Mouse (Mus musculus): ENCODE data around the gene Defb25.

Gene Defb25

GRCm38 (mm10) chr2:152628066-152628465 is 5.2 kb upstream of the Defb25 start:
- in situ Hi-C loops (cut with MboI, MseI), result no loop called here

DNA sequence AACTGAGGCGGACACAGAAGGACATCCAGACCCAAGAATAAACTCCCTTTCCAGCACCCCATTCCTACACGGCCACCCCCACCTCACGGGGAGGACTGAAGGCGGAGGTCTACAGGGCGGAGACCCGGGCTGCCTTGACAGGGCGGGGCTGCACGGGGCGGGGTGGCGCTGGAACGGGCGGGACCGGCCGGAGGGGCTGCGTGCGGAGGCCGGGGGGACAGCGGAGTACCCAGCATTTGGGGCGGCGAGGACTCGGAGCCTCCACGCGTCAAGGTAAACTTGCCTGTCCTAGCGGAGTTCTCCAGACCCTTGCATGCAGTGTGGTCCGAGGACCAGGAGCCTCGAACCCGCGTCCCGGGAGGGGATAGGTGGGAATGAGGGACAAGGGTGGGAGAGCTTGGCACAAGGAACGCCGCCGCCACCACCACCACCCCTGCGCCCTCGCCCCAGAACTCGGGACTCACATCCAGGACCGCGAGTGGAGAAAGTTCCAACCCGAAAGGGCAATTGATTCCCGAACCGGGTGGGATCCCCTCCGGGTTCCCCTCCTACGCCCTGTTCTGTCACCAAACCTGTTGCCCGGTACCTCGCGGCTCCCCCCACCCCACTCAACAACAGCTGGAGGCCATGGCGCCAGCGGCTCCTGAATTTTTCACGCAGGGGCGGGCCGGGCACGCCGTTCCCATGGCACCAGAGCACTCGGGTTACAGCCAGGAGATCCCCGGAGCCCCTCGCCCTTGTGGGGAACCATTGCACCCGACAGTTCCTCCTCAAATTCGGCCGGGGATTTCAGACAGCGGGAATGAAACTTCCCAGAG is 4.1 kb upstream of the Defb25 start, which contains the start of gene Rem1:
TSS of gene Rem1 (plus strand) at position 178 of the 818 bp plus-strand sequence.
- in situ Hi-C loops (cut with MboI, MseI), result no loop called here

GRCm38 (mm10) chr2:152625256-152625655 is 2.4 kb upstream of the Defb25 start:
- in situ Hi-C loops (cut with MboI, MseI), result no loop called here

GRCm38 (mm10) chr2:152624566-152624965 is 1.7 kb upstream of the Defb25 start:
- in situ Hi-C loops (cut with MboI, MseI), result no loop called here

DNA sequence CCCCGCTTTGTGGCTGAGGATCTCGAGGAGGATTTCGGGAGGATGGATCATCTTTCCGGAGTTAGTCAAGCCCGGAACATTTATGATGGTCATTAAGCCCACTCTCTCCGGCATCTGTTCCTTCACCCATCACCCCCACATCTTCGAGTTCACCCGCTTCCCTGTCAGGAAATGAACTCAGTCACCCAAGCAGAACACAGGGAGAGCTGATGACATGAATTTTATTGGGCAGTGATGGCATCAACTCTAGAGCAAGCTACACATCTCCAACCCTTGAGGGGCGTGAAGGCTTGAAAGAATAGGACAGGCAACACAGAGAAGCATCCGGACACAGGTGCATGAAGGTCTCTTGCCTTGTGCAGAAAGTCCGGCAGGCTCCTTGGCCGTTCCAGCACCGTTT is 702 bp downstream of the Defb25 start:
- in situ Hi-C loops (cut with MboI, MseI), result no loop called here

DNA sequence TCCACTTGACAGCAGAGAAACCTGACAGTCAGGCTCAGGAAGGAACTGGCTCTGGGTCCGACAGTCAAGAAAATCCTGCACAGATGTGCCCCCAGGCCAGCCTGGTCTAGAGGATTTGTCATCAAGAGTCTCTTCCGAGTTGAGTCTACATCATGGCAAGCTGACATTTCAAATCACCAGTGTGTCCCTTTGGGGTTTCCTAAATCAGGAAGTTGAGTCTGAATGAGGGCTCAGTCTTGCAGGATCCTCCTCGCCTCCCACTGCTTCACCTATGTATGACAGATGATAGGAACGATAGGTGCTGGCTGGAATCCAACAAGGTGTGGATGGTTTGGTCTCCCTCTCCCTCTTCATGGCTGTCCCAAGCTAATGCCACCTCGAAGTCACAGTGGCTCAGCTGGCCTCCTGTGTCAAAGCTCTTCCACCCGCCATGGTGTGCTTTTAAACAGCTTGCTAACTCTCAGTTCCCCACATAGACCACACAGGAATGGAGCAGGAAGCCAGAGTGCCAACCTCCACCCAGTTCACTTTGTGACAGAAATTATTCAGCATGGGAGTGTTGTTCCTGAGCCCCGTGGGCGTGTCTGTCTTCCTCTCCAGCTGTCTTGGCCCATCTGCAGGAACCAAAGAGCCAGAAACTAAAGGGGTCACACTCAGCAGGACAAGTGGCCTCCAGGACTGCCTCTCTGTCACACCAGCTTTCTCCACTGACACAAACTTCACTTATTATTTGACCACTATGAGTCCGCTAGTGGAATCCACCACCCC is 2.3 kb downstream of the Defb25 start:
- in situ Hi-C loops (cut with MboI, MseI), result no loop called here

- in situ Hi-C loops (cut with MboI, MseI), result loop anchor here (10.0 kb wide), 1 partner anchor 47 kb away; the partner anchor contains the start of gene H13
These were observed 5.5 kb downstream of the Defb25 start for GRCm38 (mm10) chr2:152617374-152617773.

GRCm38 (mm10) chr2:152616470-152616869 is 6.4 kb downstream of the Defb25 start:
- in situ Hi-C loops (cut with MboI, MseI), result loop anchor here (10.0 kb wide), 1 partner anchor 48 kb away; the partner anchor contains the start of gene H13

DNA sequence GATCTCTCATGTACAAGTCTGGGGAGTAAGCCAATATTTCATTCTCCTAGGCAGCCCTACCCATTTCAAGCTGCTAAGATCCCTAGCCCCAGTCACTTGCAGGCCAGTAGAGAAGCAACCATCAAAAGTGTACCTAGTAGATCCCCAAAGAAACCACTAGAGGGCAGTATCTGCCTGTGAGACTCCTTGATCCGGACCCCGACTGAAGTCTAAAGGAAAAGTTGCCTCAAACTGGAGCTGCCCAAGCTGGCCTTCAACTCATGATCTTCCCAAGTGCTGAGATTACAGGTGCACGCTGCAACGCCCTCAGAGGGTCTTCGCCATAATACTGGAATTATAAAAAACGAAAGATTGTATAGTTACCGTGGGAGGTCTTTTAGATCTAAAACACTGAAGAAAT is 7.3 kb downstream of the Defb25 start:
- in situ Hi-C loops (cut with MboI, MseI), result loop anchor here (10.0 kb wide), 1 partner anchor 49 kb away; the partner anchor contains the start of gene H13

- in situ Hi-C loops (cut with MboI, MseI), result loop anchor here (10.0 kb wide), 1 partner anchor 53 kb away; the partner anchor contains the start of gene H13
These were observed 10.7 kb downstream of the Defb25 start for GRCm38 (mm10) chr2:152612193-152612592.

DNA sequence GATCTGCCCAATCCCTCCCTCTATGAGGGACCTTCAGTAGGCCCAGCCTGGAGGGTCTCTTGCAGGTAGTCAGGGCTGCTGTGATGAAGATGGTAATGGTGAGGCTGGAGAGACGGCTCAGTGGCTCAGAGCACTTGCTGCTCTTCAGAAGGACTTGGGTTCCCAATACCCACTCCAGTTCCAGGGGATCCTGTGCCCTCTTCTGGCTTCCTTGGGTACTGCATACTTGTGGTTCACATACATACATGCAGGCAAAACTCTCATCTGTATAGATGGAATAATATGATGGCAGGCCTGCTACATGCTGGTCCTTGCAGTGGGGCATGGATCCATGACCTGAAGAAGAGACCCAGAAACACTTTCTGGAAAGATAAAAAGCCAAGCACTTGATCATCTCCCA is 14.1 kb downstream of the Defb25 start:
- in situ Hi-C loops (cut with MboI, MseI), result no loop called here

GRCm38 (mm10) chr2:152607746-152608145 is 15.1 kb downstream of the Defb25 start:
- in situ Hi-C loops (cut with MboI, MseI), result no loop called here

DNA sequence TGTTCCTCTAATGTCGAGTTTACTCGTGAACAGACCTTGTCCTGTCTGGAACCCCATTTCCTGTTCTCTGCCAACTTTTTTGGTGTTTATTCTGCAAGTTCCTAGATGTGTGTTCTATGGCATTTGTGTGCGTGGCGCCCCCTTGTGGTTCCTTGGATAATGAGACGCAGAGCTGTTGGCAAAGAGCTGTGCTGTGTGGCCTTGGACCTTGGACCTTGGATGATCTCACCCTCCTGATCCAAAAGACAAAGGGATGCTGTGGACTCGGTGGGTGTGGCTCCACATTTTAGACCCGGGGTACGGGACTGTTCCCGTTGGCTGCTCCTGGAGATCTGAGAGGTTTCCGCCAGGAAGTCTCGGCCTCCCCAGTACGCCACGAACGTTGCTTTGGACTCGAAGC is 18.8 kb downstream of the Defb25 start, which contains the start of gene Defb36:
TSS of gene Defb36 (plus strand) at position 271 of the 400 bp plus-strand sequence.
- in situ Hi-C loops (cut with MboI, MseI), result no loop called here

GRCm38 (mm10) chr2:152601275-152601960 is 21.4 kb downstream of the Defb25 start:
- in situ Hi-C loops (cut with MboI, MseI), result no loop called here

DNA sequence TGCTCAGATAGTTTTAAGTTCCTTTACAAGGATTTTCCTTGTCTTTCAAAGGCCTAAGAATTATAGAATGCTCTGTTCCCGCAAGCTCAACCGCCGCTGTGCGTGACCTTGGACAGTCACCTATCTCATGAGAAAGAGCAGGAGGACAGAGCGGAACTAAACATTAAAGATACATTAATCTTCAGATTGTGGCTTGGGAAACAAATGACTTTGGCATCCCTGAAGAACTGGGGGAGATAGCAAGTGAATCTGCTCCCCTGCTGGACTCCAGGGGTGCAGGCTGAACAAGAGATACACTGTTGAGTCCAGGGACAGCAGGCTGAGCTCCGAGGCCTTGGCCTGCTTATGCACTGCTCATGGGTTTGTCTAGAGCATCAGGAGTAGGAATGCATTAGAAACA is 22.8 kb downstream of the Defb25 start:
- in situ Hi-C loops (cut with MboI, MseI), result no loop called here

DNA sequence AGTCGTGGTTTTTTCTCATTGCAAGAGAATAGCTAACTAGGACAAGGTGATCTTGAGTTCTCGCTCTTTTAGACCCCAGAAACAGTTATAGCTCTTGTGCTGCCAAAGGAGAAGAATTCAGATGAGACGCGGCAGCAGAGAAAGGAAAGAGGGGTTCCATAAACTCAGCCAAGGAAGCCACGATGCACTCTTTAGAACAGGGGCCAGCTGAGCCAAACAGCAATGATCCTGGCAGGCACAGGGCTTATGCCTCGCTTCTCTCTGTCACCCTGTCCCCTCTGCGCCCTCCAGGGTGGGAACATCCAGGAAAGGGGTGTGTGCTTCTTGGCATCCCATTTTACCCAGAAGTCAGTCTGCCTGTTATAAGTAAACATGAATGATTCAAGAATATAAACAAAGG is 23.6 kb downstream of the Defb25 start, which contains the start of gene Defb45:
TSS of gene Defb45 (minus strand) at position 101 of the 400 bp plus-strand sequence.
- in situ Hi-C loops (cut with MboI, MseI), result no loop called here

- in situ Hi-C loops (cut with MboI, MseI), result no loop called here
These were observed 33.8 kb downstream of the Defb25 start for GRCm38 (mm10) chr2:152589021-152589420.

DNA sequence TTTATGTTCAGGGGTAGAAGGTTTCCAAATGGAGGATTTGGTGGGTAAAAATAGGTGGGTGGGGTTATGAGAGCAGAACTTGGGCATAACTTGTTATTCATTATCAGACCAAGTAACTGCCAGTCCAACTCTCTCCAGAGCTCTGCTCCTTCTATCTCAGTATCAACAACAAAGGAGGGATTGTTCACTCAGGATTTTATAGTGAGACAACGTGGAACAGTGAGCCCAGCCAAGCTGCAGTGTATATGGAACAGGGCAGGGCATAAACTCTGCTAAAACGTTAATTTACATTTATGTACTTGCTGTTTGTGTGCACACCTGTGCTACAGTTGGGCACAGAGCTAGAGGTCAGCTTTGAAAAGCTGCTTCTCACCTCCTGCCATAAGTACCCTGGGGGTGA is 34.4 kb downstream of the Defb25 start:
- in situ Hi-C loops (cut with MboI, MseI), result no loop called here

DNA sequence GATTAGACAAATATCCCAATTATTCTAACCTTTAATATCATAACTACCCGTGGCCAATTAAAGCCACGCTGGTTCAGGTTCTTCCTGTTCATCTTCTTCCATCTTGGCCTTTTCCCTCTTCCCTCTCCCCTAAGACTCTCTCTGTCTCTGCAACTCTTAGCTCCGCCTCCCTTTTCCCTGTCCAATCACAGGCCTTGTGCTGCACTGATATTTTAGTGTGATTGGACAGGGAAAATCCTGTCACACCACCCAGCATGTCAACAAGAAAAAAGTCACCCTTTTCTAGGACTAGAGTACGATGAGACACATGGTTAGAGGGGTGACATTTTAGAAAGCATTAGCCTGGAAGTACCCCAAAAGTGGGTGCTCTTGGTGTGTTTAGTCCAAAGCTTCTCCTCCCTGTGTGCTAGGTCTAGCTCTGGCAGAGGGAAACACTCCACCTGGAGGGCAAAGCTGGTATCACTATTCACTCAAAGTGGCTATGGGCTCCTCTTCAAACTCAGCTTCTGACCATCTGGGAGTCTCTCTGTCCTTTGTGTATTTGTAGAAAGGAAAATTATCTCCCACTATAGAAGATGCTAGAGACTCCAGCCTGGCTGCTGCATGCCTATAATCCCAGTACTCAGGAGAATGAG is 35.8 kb downstream of the Defb25 start:
- in situ Hi-C loops (cut with MboI, MseI), result no loop called here

- in situ Hi-C loops (cut with MboI, MseI), result no loop called here
These were observed 42.2 kb downstream of the Defb25 start for GRCm38 (mm10) chr2:152580612-152581011.

GRCm38 (mm10) chr2:152580107-152580506 is 42.7 kb downstream of the Defb25 start, which contains the start of gene Defb19:
TSS of gene Defb19 (minus strand) at chr2:152580312.
- in situ Hi-C loops (cut with MboI, MseI), result no loop called here
